Comparison of ENCODE assay signal across 25 mouse cellular contexts in genomic region chrX:162452642-162453041, GRCm38 (mm10).
"Had no signal": no experiment of that assay in that cellular context is flagged by ENCODE, and none has a peak within 500 bp of the region (broad histone marks: within the 10 kb centered on the region; RNA-seq: fewer than 3 reads in every experiment).

No protein-coding gene starts in this region.

- H3K4me1 ChIP-seq: embryonic facial prominence, embryonic 10.5 days; embryonic facial prominence, embryonic 12.5 days; embryonic facial prominence, embryonic 13.5 days; embryonic facial prominence, embryonic 15.5 days; forebrain, embryonic 10.5 days; forebrain, embryonic 12.5 days; forebrain, embryonic 13.5 days; forebrain, embryonic 15.5 days had no signal

- DNase-seq: cerebellum, adult 9-10 months; cerebellum, adult 9-11 months; cerebellum, postnatal 10 days; cerebellum, postnatal 14 days; cerebellum, postnatal 25 days; cerebellum, postnatal 36 days; embryo, embryonic 11 days; forebrain, postnatal 0 days; gastrocnemius, adult 2 months; gastrocnemius, postnatal 10 days; gastrocnemius, postnatal 14 days; gastrocnemius, postnatal 25 days; gastrocnemius, postnatal 36 days; heart, adult 11 months; heart, adult 18-20 months; heart, adult 2 months had no signal

- H3K36me3 ChIP-seq: embryonic facial prominence, embryonic 10.5 days; embryonic facial prominence, embryonic 12.5 days; embryonic facial prominence, embryonic 13.5 days; embryonic facial prominence, embryonic 15.5 days; forebrain, embryonic 10.5 days; forebrain, embryonic 12.5 days; forebrain, embryonic 15.5 days had no signal

- H3K27ac ChIP-seq: embryonic facial prominence, embryonic 10.5 days; embryonic facial prominence, embryonic 12.5 days; embryonic facial prominence, embryonic 13.5 days; embryonic facial prominence, embryonic 15.5 days; forebrain, embryonic 10.5 days; forebrain, embryonic 12.5 days; forebrain, embryonic 13.5 days; forebrain, embryonic 15.5 days; gastrocnemius, adult 2 months; heart, adult 2 months had no signal

- H3K4me3 ChIP-seq: embryonic facial prominence, embryonic 10.5 days; embryonic facial prominence, embryonic 12.5 days; embryonic facial prominence, embryonic 13.5 days; embryonic facial prominence, embryonic 15.5 days; erythroblast, embryonic 14.5 days; forebrain, embryonic 10.5 days; forebrain, embryonic 12.5 days; forebrain, embryonic 13.5 days; forebrain, embryonic 15.5 days; gastrocnemius, adult 2 months; heart, adult 2 months had no signal

- H3K27me3 ChIP-seq: forebrain, embryonic 15.5 days had no signal

- H3K9ac ChIP-seq: embryonic facial prominence, embryonic 12.5 days; embryonic facial prominence, embryonic 13.5 days; embryonic facial prominence, embryonic 15.5 days; forebrain, embryonic 12.5 days; forebrain, embryonic 13.5 days; forebrain, embryonic 15.5 days; forebrain, postnatal 0 days had no signal

- H3K9me3 ChIP-seq: embryonic facial prominence, embryonic 10.5 days; embryonic facial prominence, embryonic 12.5 days; embryonic facial prominence, embryonic 13.5 days; embryonic facial prominence, embryonic 15.5 days; forebrain, embryonic 10.5 days; forebrain, embryonic 12.5 days; forebrain, embryonic 13.5 days; forebrain, embryonic 15.5 days had no signal
